Mouse (Mus musculus): ENCODE measurements around the gene Neurog3.

Neurog3 gene

DNA sequence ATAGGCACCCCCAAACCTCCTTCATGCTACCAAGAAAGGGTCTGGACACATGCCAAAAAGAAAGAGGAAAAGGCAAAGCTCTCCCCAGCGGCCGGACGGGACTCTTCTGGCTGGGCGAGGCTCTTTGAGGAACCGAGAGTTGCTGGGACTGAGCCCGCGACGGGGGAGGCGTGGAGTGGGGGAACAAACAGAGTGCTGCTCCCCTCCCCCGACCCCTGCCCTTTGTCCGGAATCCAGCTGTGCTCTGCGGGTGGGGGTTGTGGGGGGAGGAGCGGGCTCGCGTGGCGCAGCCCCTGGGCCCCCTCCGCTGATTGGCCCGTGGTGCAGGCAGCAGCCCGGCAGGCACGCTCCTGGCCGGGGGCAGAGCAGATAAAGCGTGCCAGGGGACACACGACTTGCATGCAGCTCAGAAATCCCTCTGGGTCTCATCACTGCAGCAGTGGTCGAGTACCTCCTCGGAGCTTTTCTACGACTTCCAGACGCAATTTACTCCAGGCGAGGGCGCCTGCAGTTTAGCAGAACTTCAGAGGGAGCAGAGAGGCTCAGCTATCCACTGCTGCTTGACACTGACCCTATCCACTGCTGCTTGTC, at the start of gene Neurog3:
Neurog3 (plus strand) TSS at position 400 of the 591 bp plus-strand sequence.
- no peak for DNase-seq

GRCm38 (mm10) chr10:62086044-62086443, 46.8 kb upstream of the Neurog3 start:
- no peak for DNase-seq

DNA sequence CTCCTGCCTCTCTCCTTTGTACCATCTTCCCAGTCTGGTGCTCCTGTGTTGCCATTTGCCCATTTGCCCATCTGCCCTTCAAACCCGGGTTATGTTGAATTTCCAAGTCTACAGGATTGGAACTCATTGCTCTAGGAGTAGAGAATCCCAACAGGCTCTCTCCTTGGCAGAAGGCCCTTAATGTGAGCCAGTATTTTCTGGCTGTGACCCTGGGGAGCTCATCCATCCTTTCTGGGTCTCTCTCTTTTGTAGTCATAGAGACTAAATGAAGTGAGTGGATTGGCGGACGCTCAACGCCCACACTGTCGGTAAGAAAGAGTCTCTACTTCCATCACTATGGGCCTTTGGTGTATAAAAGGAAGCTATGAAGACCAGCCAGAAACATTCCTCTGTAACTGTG, 46.1 kb upstream of the Neurog3 start:
- no peak for DNase-seq

GRCm38 (mm10) chr10:62088411-62088810, 44.5 kb upstream of the Neurog3 start:
- DNase-seq = no peak

GRCm38 (mm10) chr10:62089071-62089470, 43.8 kb upstream of the Neurog3 start:
- peak; percentile 39 for DNase-seq

DNA sequence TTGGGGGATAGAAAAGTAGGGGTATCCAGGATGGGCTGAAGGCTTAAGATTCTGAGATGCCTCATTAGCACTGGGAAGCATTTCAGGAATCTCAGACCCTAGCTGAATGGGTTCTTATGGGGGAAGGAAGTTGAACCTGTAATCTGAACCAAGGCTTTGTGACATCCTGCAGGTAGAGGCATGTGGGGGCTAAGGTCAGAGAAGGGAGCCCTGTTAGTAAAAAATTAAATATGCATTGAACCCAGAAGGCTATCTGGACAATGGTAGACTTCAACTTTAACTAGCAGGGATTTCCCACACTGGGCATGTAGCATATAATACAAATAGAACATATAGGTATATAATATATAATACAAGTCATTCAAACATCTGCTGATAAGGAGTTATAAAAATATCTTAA, 43.4 kb upstream of the Neurog3 start:
- DNase-seq = no peak

DNA sequence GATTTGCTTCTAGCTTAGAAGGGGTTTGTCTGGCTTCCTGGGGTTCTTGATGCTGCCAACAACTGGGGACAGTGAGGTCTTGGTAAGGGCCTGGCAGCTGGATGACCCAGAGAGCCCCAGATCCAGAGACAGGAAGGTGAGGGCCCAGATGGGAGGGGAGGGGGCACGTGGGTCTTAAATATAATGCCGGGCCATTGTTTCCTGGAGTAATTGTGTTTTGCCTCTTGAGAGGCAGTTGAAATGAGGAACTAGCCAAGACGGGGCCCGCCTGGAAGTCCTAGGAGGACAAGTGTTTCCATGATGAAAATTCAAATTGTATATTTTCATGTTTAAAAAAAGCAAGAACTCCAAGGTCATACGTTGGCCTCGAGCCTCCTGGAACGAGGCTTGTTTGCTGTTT, 39.0 kb upstream of the Neurog3 start:
- DNase-seq = no peak

- DNase-seq = no peak
These were observed 38.5 kb upstream of the Neurog3 start for GRCm38 (mm10) chr10:62094401-62094800.

DNA sequence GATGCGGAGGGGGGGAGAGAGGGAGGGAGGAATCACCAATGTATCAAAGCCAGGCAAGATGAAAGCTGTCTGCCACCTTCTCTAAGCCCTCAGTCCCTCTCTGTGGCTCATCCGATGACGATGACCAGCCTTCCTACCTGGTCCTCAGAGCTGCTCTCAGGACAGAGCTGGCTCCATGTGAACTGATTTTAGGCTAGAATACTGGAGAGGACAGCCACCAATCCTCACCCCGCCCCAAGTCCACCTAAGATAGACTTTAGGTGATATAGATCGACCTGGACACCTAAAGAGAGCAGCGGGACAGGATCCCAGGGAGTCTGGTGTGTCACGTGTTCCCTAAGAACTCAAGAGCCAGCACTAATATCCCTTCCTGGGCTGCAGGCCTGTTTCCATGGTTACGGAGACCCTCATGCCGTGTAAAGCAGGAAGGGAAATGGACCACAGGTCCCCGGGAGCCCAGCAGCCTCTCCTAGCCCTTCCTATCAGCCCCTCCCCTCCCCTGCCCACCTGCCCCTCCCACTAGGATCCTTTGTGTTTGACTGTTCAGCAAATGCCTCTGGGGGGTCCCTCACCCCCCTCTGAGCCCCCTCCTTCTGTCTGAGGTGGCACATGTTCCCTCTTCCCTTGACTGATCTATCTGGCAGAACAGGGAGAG, 33.0 kb upstream of the Neurog3 start:
- no peak for DNase-seq

GRCm38 (mm10) chr10:62101504-62102439, 31.1 kb upstream of the Neurog3 start:
- DNase-seq = peak; percentile 88

DNA sequence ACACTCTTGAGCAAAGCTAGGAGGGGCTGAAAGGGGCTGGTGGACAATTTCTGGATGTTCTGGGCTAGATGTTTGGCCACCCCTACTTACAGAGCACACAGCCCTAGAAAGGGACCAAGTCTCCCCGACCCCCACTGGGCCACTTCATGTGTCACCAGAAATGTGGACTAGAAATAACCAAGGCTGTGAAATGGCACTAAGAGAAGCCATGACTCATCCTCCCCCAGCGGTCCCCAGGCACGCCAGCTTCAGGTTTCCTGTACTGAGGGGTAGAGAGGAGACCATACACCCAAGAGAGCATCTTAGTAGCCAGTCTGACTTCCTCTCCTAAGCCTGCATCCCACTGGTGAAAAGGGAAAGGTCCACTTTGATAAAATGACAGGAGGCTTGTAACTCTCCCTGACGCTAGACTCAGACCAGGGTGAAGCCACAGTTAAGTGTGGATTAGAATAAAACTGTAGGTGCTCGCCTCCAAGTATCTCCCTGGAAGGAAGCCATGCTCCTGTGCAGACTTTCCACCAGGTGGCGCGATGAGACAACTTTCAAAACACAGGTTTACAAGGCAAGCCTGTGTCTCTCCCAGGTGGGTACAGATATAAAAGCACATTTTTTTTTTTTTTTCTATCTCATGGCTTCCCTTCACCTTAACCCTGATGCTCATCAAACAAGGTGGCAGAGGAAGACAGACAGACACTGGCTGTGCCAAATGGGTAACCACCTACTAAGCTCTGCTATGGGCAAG, 27.9 kb upstream of the Neurog3 start:
- DNase-seq = peak; percentile 72

DNA sequence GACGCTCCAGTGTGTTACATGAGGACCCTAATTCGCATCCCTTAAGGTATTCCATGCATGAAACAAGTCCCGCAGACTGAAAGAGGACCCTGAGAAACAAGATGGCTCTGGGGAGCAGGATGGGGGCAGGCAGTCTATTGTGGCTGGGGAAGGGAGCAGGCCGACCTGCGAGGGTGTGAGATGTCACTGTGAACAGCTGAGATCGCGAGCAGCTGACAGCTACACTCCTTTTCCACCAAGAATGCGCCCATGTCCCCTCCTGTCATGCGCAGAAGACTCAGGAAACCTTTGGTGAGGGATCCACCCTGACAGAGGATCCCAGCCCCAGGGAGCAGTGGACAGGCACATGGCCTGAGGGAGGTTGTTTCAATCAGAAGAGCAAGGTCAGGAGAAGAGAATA, 25.8 kb upstream of the Neurog3 start:
- DNase-seq = no peak

GRCm38 (mm10) chr10:62110504-62111206, 22.2 kb upstream of the Neurog3 start:
- peak; percentile 93 for DNase-seq

- peak; percentile 64 for DNase-seq
These were observed 21.7 kb upstream of the Neurog3 start for GRCm38 (mm10) chr10:62111207-62111576.

DNA sequence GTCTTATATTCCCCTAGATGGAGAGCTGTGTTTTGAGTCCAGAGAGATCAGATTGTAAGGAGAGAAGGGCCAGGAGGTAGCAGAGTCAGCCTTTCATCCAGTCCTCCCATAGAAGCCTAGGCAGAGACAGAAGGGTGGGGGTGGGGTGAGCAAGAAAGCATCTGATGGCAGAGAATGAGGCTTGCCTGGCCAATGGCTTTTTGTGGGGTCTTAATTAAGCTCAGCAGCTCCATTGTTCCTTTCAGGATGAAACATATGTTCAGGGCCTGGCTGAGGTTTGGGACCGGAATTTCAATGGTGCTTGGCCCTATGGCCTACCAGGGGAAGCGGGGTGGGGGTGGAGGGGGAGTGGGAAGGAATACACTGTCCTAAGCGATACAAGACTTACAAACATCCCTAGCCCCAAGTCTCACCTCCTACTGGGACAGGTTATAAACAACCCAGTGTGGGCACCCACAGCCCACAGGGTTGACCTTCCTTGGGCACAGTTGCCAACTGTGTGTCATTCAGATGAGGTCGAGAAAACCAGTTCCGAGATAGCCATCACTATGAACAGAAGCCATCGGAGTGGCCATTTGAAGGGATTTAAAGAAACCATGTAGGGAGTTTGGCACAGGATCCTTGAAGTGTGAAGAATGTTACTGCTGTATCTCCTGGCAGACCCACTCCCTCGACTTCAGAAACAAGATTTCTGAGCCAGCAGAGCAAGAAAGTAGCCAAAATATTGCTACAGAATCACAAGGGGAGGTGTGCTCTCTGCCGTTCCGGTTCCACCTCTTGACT, 18.8 kb upstream of the Neurog3 start:
- no peak for DNase-seq

DNA sequence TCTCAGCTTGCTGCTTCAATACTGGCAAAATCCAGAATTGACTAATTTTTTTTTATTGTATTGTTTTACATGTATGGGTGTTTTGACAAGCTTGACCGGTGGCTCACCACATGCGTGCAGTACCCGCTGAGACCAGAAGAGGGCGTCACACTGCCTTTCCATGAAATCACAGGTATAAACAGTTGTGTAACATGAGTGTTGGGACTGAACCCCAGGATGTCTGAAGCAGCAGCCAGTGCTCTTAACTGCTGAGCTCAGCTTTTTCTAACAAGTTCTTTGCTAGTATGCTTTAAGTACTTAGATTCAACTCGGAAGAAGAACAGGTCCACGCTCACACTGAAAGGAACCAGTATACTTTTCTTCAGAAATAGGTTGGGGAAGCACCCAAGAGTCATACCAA, 5.8 kb upstream of the Neurog3 start:
- DNase-seq = no peak

GRCm38 (mm10) chr10:62127711-62128231, 5.1 kb upstream of the Neurog3 start:
- no peak for DNase-seq

- peak; percentile 69 for DNase-seq
These were observed 4.5 kb upstream of the Neurog3 start for GRCm38 (mm10) chr10:62128316-62128951.

DNA sequence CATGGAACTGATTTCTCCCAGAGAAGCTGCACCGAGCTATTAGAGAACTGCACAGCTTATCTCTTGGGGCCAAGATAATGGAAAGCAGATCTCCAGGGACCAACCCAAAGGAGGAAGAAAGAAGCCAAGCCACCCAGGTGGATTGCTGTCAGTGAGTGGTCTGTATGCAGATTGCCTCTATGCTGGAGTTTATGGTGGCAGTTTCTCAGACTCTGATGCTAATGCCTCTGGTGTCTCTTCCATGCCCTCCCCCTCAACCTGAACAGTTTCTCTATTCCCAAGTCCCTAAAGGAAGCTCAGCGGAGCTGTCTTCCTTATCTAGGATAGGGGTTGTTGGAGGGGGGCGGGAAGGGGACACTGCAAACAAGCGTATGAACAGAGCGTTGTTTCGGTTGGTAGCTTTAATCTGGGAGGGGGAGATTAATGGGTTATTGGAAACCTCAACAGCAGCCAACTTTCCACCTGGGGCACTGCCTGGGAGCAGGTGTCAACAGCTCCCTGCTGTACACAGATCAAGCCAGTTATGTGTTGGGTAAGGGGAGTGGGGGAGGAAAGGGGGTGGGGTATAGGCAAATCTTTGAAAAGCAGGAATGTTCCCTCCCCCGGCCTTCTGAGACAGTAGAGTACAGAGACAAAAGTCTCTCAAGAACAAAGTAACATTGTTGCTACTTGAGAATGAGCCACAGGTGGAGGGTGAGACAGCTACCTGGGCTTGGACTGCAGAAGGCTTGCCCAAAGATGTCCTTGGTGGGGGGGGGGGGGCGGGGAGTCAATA, 3.0 kb downstream of the Neurog3 start:
- DNase-seq = no peak

GRCm38 (mm10) chr10:62137150-62137549, 4.3 kb downstream of the Neurog3 start:
- DNase-seq = no peak
